Mouse (Mus musculus): ENCODE data around the gene Bbx.

DNA sequence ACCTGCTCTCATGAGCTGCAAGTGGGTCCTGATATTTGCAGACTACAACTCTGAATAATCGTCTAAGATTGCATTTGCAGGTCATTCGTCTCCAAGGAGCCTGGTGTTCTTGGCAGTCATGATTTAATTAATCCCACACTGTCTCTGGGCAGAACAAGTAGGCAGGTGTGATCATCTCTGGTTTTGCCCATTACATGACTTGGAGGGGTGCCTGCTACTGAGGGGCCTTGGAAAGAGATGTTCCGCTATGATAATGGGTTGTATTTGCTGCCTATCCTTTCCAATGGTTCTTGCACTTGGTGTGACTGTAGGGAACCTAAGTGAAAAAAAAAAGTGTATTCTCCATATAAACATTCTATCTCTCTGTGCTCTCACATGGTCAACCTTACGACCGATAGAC is 273.6 kb downstream of the Bbx start:
- TF ChIP-seq CTCF (IDR thresholded peaks at IDR 0.05; ENCODE audit: low read depth, low read length): no peak
- no peak for TF ChIP-seq POLR2AphosphoS5 (IDR thresholded peaks at IDR 0.05; ENCODE audit: insufficient replicate concordance, low read depth, low read length)
- no peak for TF ChIP-seq TAL1 (conservative IDR thresholded peaks at IDR 0.05; ENCODE audit: low read depth, low read length)
